Mouse (Mus musculus) stomach, embryonic 16.5 days (tissue): ENCODE measurements around the gene Lpin2. TPM values are rescaled to one million over a fixed set of nuclear protein-coding genes. Genes with fewer than 3 reads are reported as not detected.

Experiments used
- ATAC-seq: fragments of 200-750 bp; cut with Nextera tagmentation; 2 replicates; pipeline ENCODE4 v1.8.0; 2017; ENCODE audit warnings: moderate number of reproducible peaks, moderate TSS enrichment; ENCODE audit not compliant: insufficient read depth, low FRiP score
- H3K27ac ChIP-seq: fragments of 300-500 bp; sonication (generic); 2 replicates; pipeline ENCODE4 v1.5.1; 2014; ENCODE audit warnings: low read length
- H3K27me3 ChIP-seq: fragments of 300-500 bp; sonication (generic); 2 replicates; pipeline ENCODE4 v1.6.1; 2014; ENCODE audit warnings: low read length, control low read depth, mixed read lengths; ENCODE audit not compliant: control insufficient read depth, insufficient read depth
- H3K36me3 ChIP-seq: fragments of 300-500 bp; sonication (generic); 2 replicates; pipeline ENCODE4 v1.6.1; 2014; ENCODE audit warnings: low read length; ENCODE audit not compliant: control insufficient read depth, insufficient read depth
- H3K4me1 ChIP-seq: fragments of 300-500 bp; sonication (generic); 2 replicates; pipeline ENCODE4 v1.6.1; 2014; ENCODE audit warnings: low read length, control low read depth, mixed read lengths; ENCODE audit not compliant: control insufficient read depth, insufficient read depth
- H3K4me2 ChIP-seq: fragments of 300-500 bp; sonication (generic); 2 replicates; pipeline ENCODE4 v1.6.1; 2014; ENCODE audit warnings: low read depth, low read length, mixed read lengths
- H3K4me3 ChIP-seq: fragments of 300-500 bp; sonication (generic); replicated peaks from 2 replicates; pipeline ENCODE4 v1.5.1; 2014; ENCODE audit warnings: mild to moderate bottlenecking, low read length
- H3K9ac ChIP-seq: fragments of 300-500 bp; sonication (generic); 2 replicates; pipeline ENCODE4 v1.6.1; 2014; ENCODE audit warnings: low read length
- H3K9me3 ChIP-seq: fragments of 300-500 bp; sonication (generic); replicated peaks from 2 replicates; pipeline ENCODE4 v1.6.1; 2016; ENCODE audit warnings: low read length, control low read depth; ENCODE audit not compliant: control insufficient read depth
- WGBS: fragments of 180-500 bp; shearing (Covaris S2); extraction: QIAGEN DNeasy Blood & Tissue Kit; methylation state at CpG from one replicate; pipeline ENCODE4 v1.1.7; 2014; 5-methylcytosine and 5-hydroxymethylcytosine counted together
- polyA plus RNA-seq: library from polyadenylated mRNA; unstranded; fragments of >200 nt; fragmentation: Nextera tagmentation; extraction: Ambion mirVana; gene quantifications from 2 replicates; pipeline ENCODE4 v1.2.1, GENCODE M21; 2015

The Lpin2 gene
- polyA plus RNA-seq, 1 experiment from 2014 or later, result 27.6 TPM

GRCm38 (mm10) chr17:71193485-71193884 is 11.1 kb downstream of the Lpin2 start:
- WGBS, result 66% methylated on average over 1 of the region's 1 CpGs
- no peak for ATAC-seq

GRCm38 (mm10) chr17:71194906-71195632 is 12.7 kb downstream of the Lpin2 start:
- WGBS, result 60% methylated on average over 3 of the region's 3 CpGs
- Histone ChIP-seq H3K4me1 (peaks cover 17% of the 10 kb centered on the region), H3K9me3 (no peaks in the 10 kb centered on the region), H3K27ac (0 out of 2 replicates have a peak overlapping the region, but pooled peaks have one; percentile 8), H3K27me3 (no peaks in the 10 kb centered on the region), H3K36me3 (no peaks in the 10 kb centered on the region), H3K9ac (no peak overlapping the region), H3K4me2 (no peak overlapping the region), H3K4me3 (no peak overlapping the region)
- no peak for ATAC-seq

More at GRCm38 (mm10) chr17:71193485-71193884, 11.1 kb downstream of the Lpin2 start:
- Histone ChIP-seq H3K27me3 (no peaks in the 10 kb centered on the region), H3K27ac (no peak overlapping the region), H3K4me3 (no peak overlapping the region), H3K9me3 (no peaks in the 10 kb centered on the region), H3K36me3 (no peaks in the 10 kb centered on the region), H3K4me1 (peaks cover 17% of the 10 kb centered on the region), H3K4me2 (no peak overlapping the region), H3K9ac (no peak overlapping the region)

GRCm38 (mm10) chr17:71195633-71196391 is 13.5 kb downstream of the Lpin2 start:
- Histone ChIP-seq H3K27ac (no peak overlapping the region), H3K9ac (no peak overlapping the region), H3K4me2 (peak overlapping the region; percentile 30), H3K4me3 (peak overlapping the region; percentile 1; the same call in 1 of the 2 replicates), H3K36me3 (no peaks in the 10 kb centered on the region), H3K4me1 (peaks cover 14% of the 10 kb centered on the region), H3K27me3 (no peaks in the 10 kb centered on the region), H3K9me3 (no peaks in the 10 kb centered on the region)
- WGBS, result 32% methylated on average over 10 of the region's 10 CpGs
- ATAC-seq, result peak; percentile 54; the same call in 1 of the 2 replicates

- Histone ChIP-seq H3K27ac (no peak overlapping the region), H3K9ac (no peak overlapping the region), H3K27me3 (no peaks in the 10 kb centered on the region), H3K4me3 (no peak overlapping the region), H3K4me2 (no peak overlapping the region), H3K9me3 (no peaks in the 10 kb centered on the region), H3K36me3 (no peaks in the 10 kb centered on the region), H3K4me1 (peaks cover 11% of the 10 kb centered on the region)
- 62% methylated on average over 3 of the region's 3 CpGs for WGBS
- no peak for ATAC-seq
Observed at GRCm38 (mm10) chr17:71196415-71196814, 14.1 kb downstream of the Lpin2 start.

GRCm38 (mm10) chr17:71199346-71199745 is 17.0 kb downstream of the Lpin2 start:
- Histone ChIP-seq H3K9ac (no peak overlapping the region), H3K4me2 (no peak overlapping the region), H3K4me3 (no peak overlapping the region), H3K27me3 (no peaks in the 10 kb centered on the region), H3K4me1 (peaks cover 11% of the 10 kb centered on the region), H3K9me3 (no peaks in the 10 kb centered on the region), H3K27ac (no peak overlapping the region), H3K36me3 (no peaks in the 10 kb centered on the region)
- WGBS, result 81% methylated on average over 3 of the region's 3 CpGs
- no peak for ATAC-seq

GRCm38 (mm10) chr17:71202136-71202535 is 19.8 kb downstream of the Lpin2 start:
- Histone ChIP-seq H3K4me1 (peaks cover 3% of the 10 kb centered on the region; the same call in 1 of the 2 replicates), H3K4me2 (no peak overlapping the region), H3K27ac (no peak overlapping the region), H3K27me3 (no peaks in the 10 kb centered on the region), H3K4me3 (no peak overlapping the region), H3K9me3 (no peaks in the 10 kb centered on the region), H3K36me3 (no peaks in the 10 kb centered on the region), H3K9ac (no peak overlapping the region)
- ATAC-seq, result no peak
- 84% methylated on average over 4 of the region's 4 CpGs for WGBS

GRCm38 (mm10) chr17:71203998-71204808 is 21.8 kb downstream of the Lpin2 start:
- Histone ChIP-seq H3K9ac (no peak overlapping the region), H3K27ac (no peak overlapping the region), H3K36me3 (no peaks in the 10 kb centered on the region), H3K27me3 (no peaks in the 10 kb centered on the region), H3K9me3 (no peaks in the 10 kb centered on the region), H3K4me2 (no peak overlapping the region), H3K4me1 (peaks cover 3% of the 10 kb centered on the region; the same call in 1 of the 2 replicates), H3K4me3 (no peak overlapping the region)
- peak; percentile 73; the same call in 1 of the 2 replicates for ATAC-seq
- 70% methylated on average over 9 of the region's 9 CpGs for WGBS

- 74% methylated on average over 6 of the region's 6 CpGs for WGBS
- Histone ChIP-seq H3K9ac (no peak overlapping the region), H3K27ac (no peak overlapping the region), H3K4me2 (no peak overlapping the region), H3K4me1 (peaks cover 3% of the 10 kb centered on the region; the same call in 1 of the 2 replicates), H3K36me3 (no peaks in the 10 kb centered on the region), H3K4me3 (no peak overlapping the region), H3K27me3 (no peaks in the 10 kb centered on the region), H3K9me3 (no peaks in the 10 kb centered on the region)
- ATAC-seq, result no peak
Observed at GRCm38 (mm10) chr17:71204809-71205091, 22.4 kb downstream of the Lpin2 start.
